Mouse (Mus musculus) heart, postnatal 0 days (tissue): ENCODE measurements around the gene 1700123O20Rik. TPM values are rescaled to one million over a fixed set of nuclear protein-coding genes. Genes with fewer than 3 reads are reported as not detected.

Experiments
- ATAC-seq: fragments of 200-750 bp; cut with Nextera tagmentation; 2 replicates; pipeline ENCODE4 v1.8.0; 2017; ENCODE audit warnings: low read depth, moderate number of reproducible peaks, moderate library complexity; ENCODE audit not compliant: insufficient read depth
- DNase-seq: peaks from one replicate; pipeline ENCODE4 v3.0.0-alpha.2; 2016; ENCODE audit warnings: low spot score
- H3K27ac ChIP-seq: fragments of 300-500 bp; sonication (generic); 2 replicates; pipeline ENCODE4 v1.5.1; 2014; ENCODE audit warnings: low read depth, mild to moderate bottlenecking
- H3K27me3 ChIP-seq: fragments of 300-500 bp; sonication (generic); 2 replicates; pipeline ENCODE4 v1.6.1; 2014; ENCODE audit warnings: low read length, mixed read lengths; ENCODE audit not compliant: control insufficient read depth, insufficient read depth
- H3K36me3 ChIP-seq: fragments of 300-500 bp; sonication (generic); replicated peaks from 2 replicates; pipeline ENCODE4 v1.6.1; 2014; ENCODE audit warnings: low read length, mixed read lengths; ENCODE audit not compliant: control insufficient read depth, insufficient read depth
- H3K4me1 ChIP-seq: fragments of 300-500 bp; sonication (generic); 2 replicates; pipeline ENCODE4 v1.6.1; 2014; ENCODE audit warnings: antibody characterized with exemption; ENCODE audit not compliant: control insufficient read depth, insufficient read depth
- H3K4me2 ChIP-seq: fragments of 300-500 bp; sonication (generic); 2 replicates; pipeline ENCODE4 v1.6.1; 2014; ENCODE audit warnings: low read depth, mild to moderate bottlenecking, low read length, moderate library complexity
- H3K4me3 ChIP-seq: fragments of 300-500 bp; sonication (generic); 2 replicates; pipeline ENCODE4 v1.5.1; 2014; ENCODE audit warnings: low read depth, low read length
- H3K9ac ChIP-seq: fragments of 300-500 bp; sonication (generic); replicated peaks from 2 replicates; pipeline ENCODE4 v1.6.1; 2014; ENCODE audit warnings: low read depth, low read length, mixed read lengths
- H3K9me3 ChIP-seq: fragments of 300-500 bp; sonication (generic); replicated peaks from 2 replicates; pipeline ENCODE4 v1.6.1; 2016; ENCODE audit warnings: low read length; ENCODE audit not compliant: control insufficient read depth
- CTCF ChIP-seq: IDR thresholded peaks from 2 replicates; pipeline ENCODE4 v1.5.1; 2016; ENCODE audit warnings: antibody characterized with exemption, control low read depth, low read depth
- EP300 ChIP-seq: IDR thresholded peaks from 2 replicates; pipeline ENCODE4 v1.6.1; 2016; ENCODE audit warnings: antibody characterized with exemption, low read depth
- WGBS: fragments of 180-500 bp; shearing (Covaris S2); extraction: QIAGEN DNeasy Blood & Tissue Kit; methylation state at CpG from one replicate; pipeline ENCODE4 v1.1.7; 2014; 5-methylcytosine and 5-hydroxymethylcytosine counted together
- polyA plus RNA-seq: library from polyadenylated mRNA; unstranded; fragments of >200 nt; fragmentation: Nextera tagmentation; extraction: Ambion mirVana; gene quantifications from 2 replicates; pipeline ENCODE4 v1.2.1, GENCODE M21; 2015
- total RNA-seq: library from RNA; depleted of rRNA; stranded (reverse); fragments of >200 nt; gene quantifications from 2 replicates; pipeline ENCODE4 v1.2.3, GENCODE M21; 2014; ENCODE audit warnings: low replicate concordance

Gene 1700123O20Rik
- total and polyA plus RNA-seq, 2 experiments from 2014 or later, result 15.4 to 40.8 TPM

DNA sequence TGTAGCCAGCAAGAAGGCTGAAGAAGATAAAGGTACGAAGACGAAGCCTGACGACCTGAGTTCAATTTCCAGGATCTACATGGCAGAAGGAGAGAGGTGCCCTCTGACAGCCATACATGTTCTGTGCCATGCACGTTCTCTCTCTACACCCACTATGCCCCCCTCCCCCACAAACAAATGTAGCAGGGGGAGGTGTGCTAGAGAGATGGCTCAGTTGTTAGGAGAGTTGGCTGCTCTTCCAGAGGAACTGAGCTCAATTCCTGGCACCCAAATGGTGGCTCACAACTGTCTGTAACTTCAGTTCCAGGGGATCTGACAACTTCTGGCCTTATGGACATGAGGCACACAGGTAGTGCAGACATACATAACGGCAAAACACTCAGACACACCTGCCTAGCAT is 9.7 kb upstream of the 1700123O20Rik start:
- Histone ChIP-seq H3K4me2 (no peak overlapping the region), H3K9ac (no peak overlapping the region), H3K36me3 (peaks cover 77% of the 10 kb centered on the region), H3K4me3 (no peak overlapping the region), H3K27ac (no peak overlapping the region), H3K27me3 (no peaks in the 10 kb centered on the region), H3K4me1 (no peaks in the 10 kb centered on the region; the same call in 1 of the 2 replicates), H3K9me3 (no peaks in the 10 kb centered on the region)
- ATAC-seq (no peak), DNase-seq (no peak)
- no peak for TF ChIP-seq EP300
- TF ChIP-seq CTCF, result no peak
- 84% methylated on average over 5 of the region's 5 CpGs for WGBS

GRCm38 (mm10) chr14:54678657-54679304 is 7.2 kb upstream of the 1700123O20Rik start:
- peaks cover 67% of the 10 kb centered on the region for H3K36me3 ChIP-seq
- no peaks in the 10 kb centered on the region for H3K9me3 ChIP-seq
- ATAC-seq (no peak), DNase-seq (no peak)
- no peak overlapping the region for H3K4me3 ChIP-seq
- H3K27ac ChIP-seq, result no peak overlapping the region
- no peak for TF ChIP-seq EP300
- TF ChIP-seq CTCF, result no peak
- no peak overlapping the region for H3K4me2 ChIP-seq
- no peak overlapping the region for H3K9ac ChIP-seq
- no peaks in the 10 kb centered on the region for H3K27me3 ChIP-seq
- 88% methylated on average over 16 of the region's 16 CpGs for WGBS
- H3K4me1 ChIP-seq, result no peaks in the 10 kb centered on the region; the same call in 1 of the 2 replicates

GRCm38 (mm10) chr14:54682396-54682795 is 3.6 kb upstream of the 1700123O20Rik start:
- Histone ChIP-seq H3K27ac (no peak overlapping the region), H3K9me3 (no peaks in the 10 kb centered on the region), H3K36me3 (peaks cover 40% of the 10 kb centered on the region), H3K4me1 (peaks cover 7% of the 10 kb centered on the region), H3K27me3 (no peaks in the 10 kb centered on the region), H3K9ac (no peak overlapping the region), H3K4me3 (no peak overlapping the region), H3K4me2 (no peak overlapping the region)
- TF ChIP-seq CTCF (no peak), EP300 (no peak)
- DNase-seq (no peak), ATAC-seq (no peak)
- WGBS, result 80% methylated on average over 3 of the region's 3 CpGs

- Histone ChIP-seq H3K4me2 (peak overlapping the region; percentile 85), H3K27ac (peak overlapping the region; percentile 97), H3K4me1 (peaks cover 11% of the 10 kb centered on the region), H3K36me3 (peaks cover 32% of the 10 kb centered on the region), H3K9me3 (no peaks in the 10 kb centered on the region), H3K4me3 (peak overlapping the region; percentile 87), H3K9ac (peak overlapping the region; percentile 93), H3K27me3 (no peaks in the 10 kb centered on the region)
- no peak for ATAC-seq
- TF ChIP-seq CTCF, result no peak
- TF ChIP-seq EP300, result no peak
- WGBS, result 7% methylated on average over 8 of the region's 8 CpGs
- DNase-seq, result no peak
These were observed 545 bp upstream of the 1700123O20Rik start for GRCm38 (mm10) chr14:54685471-54685870.

DNA sequence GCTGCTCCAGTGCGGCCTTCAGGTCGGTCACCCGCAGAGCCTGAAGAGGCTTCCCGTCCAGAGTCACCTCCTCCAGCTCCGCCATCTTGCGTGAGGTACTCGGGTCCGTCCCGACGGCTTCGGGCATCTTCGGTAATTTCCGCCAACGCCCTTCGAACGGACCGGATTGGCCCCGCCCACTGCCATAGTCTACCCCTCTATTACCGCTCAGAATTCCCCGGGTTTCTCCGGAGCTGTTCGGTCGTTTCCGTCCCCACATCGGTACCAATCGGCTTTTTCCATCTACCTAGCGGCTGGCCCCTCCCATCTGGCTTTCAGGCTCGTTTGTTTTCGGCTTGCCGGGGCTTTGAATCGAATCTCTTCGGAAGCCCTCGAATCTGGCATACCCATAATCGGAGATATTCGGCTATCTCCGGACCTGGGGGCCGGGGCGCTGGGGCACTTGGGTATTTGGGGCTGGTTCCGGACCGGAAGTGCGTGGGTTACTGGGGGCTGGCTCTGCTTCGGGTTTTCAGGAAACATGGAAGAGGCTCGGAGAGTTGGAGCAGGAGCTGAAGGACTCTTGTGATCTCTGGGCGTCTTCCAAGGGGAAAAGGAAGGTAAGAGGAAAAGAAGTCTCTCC is 617 bp downstream of the 1700123O20Rik start, which contains the start of gene Acin1:
Acin1 (minus strand) TSS at position 410 of the 622 bp plus-strand sequence.
- Histone ChIP-seq H3K27ac (peak within 1 kb of the TSS; percentile 97), H3K9ac (peak within 1 kb of the TSS; percentile 93), H3K27me3 (no peaks in the 10 kb centered on the region), H3K4me3 (peak within 1 kb of the TSS; percentile 87), H3K9me3 (no peaks in the 10 kb centered on the region), H3K36me3 (peaks cover 38% of the 10 kb centered on the region), H3K4me2 (peak within 1 kb of the TSS; percentile 85), H3K4me1 (peaks cover 11% of the 10 kb centered on the region)
- no peak for TF ChIP-seq CTCF
- 0 out of 2 replicates have a peak, but pooled peaks have one; percentile 6 for TF ChIP-seq EP300
- ATAC-seq (peak; percentile 95), DNase-seq (peak; percentile 99)
- WGBS, result under 1% methylated on average over 44 of the region's 44 CpGs
